Mouse (Mus musculus) forelimb bud, embryonic 11.5 days (tissue): Measurements from ENCODE around the gene Wrnip1.

ENCODE experiments used
- DNase-seq: peaks from one replicate; pipeline ENCODE4 v3.0.0-alpha.2; 2012; ENCODE audit warnings: low read depth, low spot score

Gene Wrnip1

DNA sequence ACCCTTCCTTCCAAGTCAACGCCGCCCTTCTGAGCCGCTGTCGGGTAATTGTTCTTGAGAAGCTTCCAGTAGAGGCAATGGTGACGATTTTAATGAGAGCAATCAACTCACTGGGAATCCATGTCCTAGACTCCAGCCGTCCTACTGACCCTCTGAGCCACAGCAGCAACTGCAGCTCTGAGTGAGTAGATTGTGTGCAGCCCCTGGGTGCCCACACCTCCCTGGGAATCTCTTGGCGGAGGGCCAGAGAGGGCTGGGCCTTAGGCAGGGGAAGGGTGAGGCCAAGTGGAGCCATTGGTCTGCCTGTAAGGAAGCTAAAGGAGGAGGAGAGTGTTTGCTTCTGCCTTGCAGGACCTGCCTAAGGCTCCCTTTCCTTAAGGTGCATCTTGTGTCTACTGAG is 5.0 kb downstream of the Wrnip1 start:
- DNase-seq: no peak

DNA sequence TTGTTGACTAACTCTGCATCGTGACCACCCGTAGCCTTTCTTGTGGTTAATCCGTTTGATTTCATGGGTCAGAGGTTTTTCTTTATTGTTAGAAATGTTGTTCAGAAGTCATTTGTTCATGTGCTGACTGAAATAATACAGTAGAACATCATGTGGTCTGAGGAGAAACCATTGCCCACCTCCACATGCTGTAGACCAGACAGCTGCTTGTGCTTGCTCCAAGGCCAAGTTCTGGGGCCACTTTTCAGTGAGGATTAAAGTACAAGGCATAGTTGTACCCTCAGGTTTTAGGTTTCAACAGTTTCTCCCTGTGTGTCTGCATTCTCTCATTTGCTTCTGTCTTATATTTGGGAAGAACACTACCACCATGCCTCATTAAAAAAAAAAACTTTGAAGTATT is 5.8 kb downstream of the Wrnip1 start:
- DNase-seq: no peak

DNA sequence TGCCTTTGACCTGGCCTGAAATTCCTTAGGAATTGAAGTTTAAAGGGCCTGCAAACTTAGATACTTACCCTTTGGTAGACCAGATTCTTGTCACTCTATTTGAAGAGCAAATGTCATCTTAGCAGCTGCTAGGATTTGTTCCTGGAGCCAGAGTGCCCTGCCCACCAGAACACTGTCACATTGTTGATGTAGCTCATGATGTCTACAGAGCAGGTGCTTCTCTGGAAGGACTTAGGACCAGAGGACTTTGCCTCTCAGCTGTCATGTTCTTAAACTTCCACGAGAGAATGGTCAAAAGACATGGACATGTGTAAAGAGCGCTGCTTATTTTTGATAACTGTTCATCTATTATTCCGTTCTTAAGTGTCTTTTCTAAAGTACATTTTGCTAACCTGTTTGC is 17.4 kb downstream of the Wrnip1 start:
- no peak for DNase-seq

DNA sequence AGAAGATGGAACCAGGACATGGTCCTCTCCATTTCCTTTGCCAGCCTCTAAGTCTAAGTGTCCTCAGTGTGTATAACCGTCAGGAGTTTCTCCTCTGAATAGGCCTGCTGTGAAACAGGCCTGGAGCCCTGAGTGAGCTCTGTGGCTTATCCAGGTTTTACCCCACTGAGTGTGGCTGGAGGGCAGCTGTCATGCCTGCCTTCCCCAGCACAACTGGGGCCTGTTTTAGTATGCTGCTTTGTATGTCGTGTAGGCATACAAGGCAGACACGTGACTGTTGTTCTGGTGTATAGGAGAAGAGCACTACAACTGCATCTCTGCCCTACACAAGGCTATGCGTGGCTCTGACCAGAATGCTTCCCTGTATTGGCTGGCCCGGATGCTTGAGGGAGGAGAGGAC is 18.1 kb downstream of the Wrnip1 start:
- DNase-seq: no peak

DNA sequence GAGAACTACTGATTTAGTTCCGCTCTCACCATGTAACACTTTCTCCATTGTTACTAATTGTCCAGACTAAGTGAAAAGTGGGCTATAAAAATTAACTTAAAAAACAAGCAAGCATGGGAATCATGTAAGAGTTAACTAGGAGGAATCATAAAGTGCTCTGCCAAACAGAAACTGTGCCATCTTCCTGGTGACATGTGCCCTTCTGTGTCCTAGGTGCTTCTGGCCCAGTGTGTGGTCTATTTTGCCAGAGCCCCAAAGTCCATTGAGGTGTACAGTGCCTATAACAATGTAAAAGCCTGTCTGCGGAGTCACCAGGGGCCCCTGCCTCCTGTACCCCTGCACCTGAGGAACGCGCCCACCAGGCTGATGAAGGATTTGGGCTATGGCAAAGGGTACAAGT is 19.8 kb downstream of the Wrnip1 start:
- DNase-seq: no peak

DNA sequence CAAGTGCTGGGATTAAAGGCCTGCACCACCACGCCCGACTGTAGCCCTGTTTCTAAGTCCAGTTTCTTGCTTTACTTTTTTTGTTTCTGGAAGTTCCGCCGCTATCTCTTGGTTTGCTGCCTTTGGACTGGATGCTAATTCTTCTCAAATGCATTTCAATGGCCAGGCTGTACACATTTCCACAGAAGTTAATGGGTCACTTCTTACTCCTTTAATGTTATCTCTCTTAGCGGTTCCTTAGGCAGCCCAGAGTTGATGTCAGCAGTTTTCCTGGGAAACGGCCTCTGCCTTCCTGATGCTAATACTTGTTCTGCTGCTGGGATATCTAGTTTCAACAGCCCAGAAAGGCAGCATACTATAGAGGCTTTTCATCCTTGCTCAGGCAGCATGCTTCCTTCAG is 21.3 kb downstream of the Wrnip1 start:
- no peak for DNase-seq

DNA sequence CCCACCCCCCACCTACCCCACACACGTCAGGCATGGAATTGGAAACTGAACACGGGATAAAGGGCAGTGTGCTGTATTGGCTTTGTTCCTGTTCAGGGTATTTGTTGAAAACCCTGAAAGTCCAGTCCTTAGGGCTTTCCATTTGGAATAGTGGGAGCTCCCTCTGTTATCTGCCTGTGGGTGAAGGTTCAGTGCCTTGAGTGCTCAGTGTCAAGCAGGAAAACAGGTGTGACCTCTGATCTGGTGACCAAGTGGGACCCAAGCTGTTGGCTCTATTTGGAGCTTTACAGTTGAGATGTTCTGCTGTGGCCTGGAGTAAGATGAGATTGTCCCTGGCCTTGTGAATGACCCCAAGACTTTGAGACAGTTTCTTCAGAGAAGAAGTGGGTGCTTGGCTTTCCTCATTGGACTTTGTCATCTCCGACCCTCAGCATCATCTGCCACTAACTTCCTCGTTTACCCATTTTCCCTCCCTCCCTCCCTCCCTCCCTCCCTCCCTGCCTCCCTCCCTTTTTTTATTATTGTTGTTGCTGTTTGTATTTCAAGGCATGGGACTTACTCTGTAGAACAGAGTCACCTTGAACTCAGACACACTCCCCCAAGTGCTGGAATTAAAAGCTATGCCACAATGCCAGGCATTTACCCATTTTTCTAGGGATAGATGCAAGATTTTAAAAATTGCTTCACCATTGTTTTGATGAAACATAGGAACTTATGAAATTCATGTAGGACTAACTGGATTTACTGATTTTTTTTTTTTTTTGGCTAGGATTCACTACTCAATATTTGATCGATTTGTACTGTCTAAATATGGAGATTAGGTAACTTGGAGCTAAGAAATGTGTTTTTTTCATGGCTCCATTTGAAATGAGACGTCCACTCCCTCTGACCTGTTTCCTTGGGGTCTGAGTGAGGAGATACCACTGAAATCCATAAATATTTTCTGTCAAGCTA is 22.8 kb downstream of the Wrnip1 start:
- no peak for DNase-seq

DNA sequence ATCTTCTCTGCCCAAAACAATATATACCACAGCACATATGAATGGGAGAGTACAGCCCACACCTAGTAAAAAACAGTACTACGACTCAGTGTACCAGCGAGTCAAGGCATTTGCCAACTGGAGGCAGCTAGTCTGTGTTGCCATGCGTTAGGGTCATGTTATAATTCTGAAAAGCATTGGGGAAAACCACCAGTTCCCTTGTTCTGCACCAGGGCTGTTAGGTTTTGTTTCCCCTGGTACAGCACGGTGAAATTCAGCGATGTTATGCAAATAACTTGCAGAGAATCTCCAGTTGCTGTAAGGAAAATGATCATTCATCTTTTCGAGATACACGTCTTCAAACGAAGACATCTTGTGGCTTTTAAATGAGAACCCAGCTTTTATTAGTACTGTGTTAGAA is 23.7 kb downstream of the Wrnip1 start:
- DNase-seq: no peak

DNA sequence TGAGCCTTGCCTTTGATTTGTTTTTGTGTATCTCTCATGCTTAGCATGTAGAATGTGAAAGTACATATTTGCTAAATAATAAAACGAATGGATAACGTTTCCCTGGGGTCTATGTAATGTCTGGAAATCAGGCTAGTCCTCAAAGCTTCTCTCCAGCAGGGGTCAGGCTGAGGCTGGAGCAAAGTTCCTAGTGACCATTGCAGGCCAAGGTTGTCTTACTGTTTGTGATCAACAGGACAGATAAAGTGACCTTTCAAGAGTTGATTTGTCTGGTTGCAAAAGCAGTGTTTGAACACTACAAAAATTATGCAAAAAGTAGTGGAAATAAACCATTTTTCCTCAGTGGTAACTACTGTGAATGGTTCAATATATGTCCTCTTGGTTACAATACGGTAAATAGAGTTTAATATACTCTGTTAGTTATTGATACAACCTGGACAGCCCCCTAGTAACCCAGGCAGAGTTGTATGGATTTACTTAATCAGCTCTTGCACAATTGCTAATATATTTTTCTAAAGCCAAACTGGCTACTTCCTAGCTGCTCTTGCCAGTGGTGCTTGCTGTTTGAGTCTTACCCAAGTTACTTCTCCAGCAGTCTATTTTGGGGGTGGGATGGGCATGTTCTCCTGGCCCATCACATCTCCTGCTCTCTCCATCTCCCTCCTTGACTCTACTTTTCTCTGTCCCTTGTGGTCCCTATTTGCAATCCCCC is 25.4 kb downstream of the Wrnip1 start:
- DNase-seq: no peak

DNA sequence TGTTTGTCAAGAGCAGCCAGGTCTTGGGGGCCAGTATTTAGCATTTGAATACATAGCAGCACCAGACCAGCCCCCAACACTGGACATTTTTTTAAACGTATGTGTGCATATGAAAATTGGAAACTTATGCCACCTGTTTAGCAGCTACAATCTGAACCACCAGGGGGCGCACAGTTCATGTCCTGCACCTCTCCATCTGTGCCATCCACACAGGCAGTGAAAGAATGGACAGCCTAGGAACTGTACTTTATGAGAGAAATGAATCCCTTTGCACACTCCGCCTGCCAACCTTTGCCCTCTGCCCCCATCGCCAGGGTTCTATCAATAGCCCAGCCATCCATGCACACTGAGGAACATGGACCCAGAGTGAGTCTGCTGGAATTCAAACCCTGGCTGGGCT is 26.1 kb downstream of the Wrnip1 start:
- DNase-seq: peak; percentile 36

DNA sequence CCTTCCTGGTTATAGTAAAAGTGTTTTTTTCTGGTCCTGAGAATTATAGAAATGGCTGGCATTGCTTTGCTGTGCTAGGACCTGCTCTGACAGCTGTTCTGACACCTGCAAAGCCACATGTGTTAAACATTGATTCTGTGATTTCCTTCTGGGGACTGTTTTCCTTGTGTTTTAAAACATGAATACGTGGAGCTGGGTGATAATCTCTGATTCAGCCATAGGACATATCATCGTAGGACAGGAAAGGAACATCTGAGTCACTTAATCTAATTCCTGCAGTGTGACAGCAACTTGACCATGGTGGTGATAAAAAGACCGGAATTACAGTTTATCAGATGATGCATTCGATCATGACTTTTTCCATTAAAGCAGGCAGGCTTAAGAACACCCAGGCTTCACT is 27.0 kb downstream of the Wrnip1 start:
- no peak for DNase-seq

DNA sequence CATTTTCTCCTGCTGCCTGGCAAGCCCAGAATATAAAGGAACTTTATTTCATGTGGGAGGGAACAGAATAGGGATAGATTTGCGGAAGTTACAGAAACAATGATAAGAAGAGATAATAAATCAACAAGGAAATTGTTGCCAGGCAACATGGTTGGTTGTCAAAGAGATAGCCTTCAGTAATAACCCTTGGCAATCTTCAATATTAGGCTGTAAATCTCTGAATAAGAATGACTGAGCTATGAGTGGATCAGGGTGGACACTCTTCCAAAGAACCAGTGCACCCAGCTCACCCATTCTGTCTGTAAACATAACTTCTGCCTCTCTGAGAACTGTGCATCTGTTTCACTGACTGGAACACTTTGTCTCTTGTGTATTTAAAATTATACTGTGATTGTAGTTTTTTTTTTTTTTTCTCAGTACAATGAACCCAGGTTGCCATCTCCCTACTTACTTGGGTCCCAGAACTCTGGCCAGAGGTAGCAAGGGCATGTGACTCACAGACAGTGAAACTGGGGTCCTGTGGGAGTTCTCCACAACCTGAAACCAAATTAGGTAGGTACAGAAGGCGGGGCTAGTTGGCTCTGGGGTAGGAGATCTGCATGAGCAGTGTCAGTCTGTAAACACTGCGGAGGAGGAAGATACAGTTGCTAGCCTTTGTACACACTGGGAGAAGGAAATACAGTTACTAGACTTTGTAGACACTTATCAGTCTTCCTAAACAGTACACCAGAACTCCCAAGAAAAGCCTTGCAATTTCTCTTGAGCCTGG is 29.9 kb downstream of the Wrnip1 start:
- no peak for DNase-seq

DNA sequence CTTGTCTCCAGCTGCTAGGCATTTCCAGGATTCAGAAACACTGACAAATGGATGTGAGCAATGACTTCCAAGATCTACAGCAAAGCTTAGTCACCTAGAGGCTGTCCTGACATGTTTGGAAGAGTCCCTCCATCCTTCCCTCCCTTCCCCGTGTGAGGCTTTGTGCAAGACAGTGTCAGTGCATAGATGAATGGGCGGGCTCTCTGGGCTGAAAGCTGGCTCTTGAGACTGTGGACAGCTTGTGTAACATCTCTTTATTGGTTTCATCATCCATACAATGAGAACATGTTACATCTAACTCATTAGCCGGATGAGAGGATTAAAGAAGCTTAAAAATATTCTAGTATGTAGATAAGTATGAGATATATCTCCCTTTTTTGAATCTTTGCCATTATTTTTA is 30.9 kb downstream of the Wrnip1 start:
- DNase-seq: no peak

DNA sequence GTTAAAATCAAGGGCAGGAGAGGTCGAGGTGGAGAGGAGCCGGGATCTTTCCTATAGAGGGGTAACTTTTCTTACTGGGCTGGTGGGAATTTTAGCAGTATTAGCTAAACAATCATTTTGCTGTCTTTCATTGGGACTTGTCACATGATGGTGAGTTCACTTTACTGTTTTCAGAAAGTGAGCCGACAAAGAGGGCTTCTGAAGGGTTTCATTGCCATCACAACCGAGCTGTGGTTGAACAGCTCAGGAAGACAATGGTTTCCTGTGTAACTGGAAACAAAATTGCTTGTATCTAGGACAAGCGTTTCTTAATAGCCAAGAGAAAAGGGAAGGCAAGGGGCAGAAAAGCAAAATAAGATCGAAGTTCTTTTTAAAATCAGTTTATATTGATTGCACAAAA is 31.4 kb downstream of the Wrnip1 start:
- DNase-seq: no peak

DNA sequence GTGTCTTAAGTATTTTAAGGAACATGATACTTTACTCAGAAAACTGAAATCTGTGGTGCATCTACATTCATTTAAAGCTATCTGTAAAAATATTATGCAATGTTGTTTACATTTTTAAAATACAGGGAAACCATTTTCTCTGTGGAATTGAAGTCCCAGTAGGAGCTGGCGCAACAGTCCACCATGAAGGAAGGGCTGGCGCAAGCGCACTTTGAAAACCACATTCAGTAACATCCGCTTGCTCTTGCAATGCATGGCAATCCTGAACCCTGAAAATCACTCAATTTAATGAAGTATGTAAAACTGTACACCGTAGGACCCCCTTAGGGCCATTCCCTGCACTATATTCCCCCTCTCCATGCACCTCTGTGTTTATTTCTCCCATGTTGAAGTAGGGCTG is 32.7 kb downstream of the Wrnip1 start:
- DNase-seq: no peak

DNA sequence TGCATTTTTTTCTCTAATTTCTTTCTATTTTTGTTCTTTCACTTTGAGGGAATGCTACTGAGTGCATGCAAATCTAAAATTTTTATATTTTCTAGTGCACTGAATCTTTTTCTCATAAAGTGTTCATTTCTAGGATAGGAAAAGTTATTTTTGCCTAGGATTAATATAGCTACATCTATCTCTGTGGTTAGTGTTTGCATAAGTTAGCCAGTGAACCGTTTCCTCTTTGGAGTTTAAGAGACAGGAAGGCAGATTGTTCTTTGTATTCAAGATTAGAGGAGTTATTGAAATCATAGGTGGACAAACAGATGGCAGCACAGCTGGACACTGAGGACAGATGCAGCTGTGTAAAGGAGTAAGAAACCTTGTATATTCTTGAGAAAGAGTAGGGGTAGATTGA is 37.5 kb downstream of the Wrnip1 start:
- DNase-seq: no peak

DNA sequence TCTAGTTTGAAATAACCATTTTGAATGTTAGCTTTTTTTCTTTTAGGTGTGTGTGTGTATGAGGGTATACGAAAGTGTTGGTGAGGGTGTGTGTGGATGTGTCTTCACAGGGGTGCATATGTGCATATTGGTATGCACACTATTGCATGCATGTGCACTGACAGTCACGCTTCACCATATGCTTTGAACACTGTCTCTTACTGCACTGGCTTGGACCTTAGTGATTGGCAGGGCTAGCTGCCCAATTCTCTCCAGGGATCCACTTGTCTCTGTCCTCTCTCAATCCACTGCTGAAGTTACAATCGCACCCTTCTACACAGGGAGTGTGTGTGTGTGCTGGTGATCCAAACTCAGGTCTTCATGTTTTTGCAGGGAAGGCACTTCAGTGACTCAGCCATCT is 39.5 kb downstream of the Wrnip1 start:
- no peak for DNase-seq

DNA sequence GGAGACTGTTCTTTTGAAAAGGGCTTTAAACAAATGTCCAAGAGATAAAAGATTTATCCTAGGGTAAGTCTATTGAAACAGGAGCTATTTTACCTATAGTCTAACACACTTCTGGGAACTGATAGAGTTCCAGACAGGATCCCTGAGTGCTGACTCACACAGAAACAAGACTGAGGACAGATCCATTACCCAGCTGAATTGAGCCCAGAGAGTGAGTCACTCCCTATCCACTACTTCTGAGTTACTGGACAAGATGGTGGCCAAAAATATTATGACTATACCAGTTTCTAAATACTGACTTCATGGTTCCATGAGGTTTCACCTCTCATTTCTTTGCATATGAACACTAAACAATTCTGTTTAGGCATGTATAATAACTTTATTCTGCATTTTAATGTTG is 44.4 kb downstream of the Wrnip1 start:
- DNase-seq: no peak

DNA sequence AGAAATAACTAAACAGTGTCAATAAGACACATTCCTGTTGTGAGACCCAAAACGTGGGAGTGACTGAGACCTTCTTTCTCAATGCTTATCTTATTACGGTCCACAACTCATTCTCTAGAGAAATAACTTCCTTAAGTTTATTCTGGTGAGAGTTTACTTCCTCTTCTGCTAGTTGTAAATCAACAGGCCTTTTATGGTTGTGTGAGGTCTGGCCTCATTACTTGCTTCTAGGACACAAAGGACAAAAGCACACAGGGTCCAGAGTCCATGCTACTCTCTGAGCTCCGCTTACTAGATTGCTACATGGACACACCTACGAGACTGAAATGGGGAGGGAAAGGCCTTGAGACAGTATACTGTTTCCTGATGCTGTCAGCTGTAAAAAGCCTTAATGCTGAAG is 47.3 kb downstream of the Wrnip1 start:
- no peak for DNase-seq

DNA sequence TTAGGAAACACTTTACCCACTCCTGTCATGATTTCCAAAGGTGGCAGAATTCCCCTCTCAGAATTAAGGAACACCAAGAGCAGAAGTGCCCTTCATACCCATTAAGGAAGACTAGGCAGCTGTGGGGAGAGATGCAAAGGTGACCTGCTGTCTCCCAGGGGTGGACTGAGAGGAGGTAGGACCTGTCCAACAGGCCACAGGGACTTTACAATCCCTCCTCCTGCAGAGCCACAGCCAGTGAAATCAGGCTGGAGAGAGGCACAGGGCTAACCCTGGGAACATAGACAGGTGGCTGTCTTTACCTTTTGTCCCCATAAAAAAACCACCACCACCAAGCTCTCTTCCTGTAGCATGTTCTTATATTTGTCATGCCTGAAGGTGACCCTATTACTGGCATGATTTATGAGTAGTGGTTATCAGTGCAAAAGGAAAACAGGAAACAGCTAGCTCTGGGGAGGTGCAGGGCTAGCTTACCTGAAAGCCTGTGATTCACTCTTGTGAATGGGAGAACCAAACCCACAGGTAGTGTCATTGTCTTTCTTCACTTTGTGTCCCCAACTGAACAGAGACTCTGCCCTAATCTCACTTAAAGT is 47.8 kb downstream of the Wrnip1 start:
- DNase-seq: no peak

DNA sequence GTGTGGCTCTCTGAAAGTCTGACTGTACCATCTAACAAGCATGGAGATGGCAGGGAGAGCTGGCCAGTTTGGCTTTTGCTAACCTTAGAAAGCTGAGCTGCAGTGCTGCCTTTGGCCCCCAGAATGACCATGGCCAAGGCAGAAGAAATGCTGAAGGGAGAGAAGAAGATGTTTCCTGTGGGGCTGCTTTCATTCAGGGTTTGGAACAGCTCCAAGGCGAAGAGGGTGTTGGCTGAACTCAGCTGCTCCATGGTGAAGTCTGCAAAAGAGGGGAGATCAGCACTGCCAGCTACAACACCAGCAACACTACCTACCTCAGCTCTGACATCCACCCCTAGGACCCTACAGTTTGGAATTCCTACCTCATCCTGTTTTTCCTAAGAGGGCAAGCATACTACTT is 48.3 kb downstream of the Wrnip1 start:
- no peak for DNase-seq
